Mouse (Mus musculus) right cerebral cortex, postnatal 14 days (tissue): ENCODE measurements around the gene Sapcd2.
"Not testable (repeated sequence)": the region's sequence is repeated elsewhere in the genome, so short reads cannot be mapped to it uniquely, and the experiment has no call there.

Source experiments
- DNase-seq: peaks from one replicate; pipeline ENCODE4 v3.0.0; 2022

The Sapcd2 gene

GRCm38 (mm10) chr2:25373431-25373830 is 1.3 kb downstream of the Sapcd2 start:
- no peak for DNase-seq

GRCm38 (mm10) chr2:25376589-25376988 is 4.5 kb downstream of the Sapcd2 start:
- peak; percentile 61 for DNase-seq

- no peak for DNase-seq
Observed at GRCm38 (mm10) chr2:25384492-25384891, 12.4 kb downstream of the Sapcd2 start.

- no peak for DNase-seq
Observed at GRCm38 (mm10) chr2:25391266-25391665, 19.1 kb downstream of the Sapcd2 start.

GRCm38 (mm10) chr2:25394281-25395221 is 22.4 kb downstream of the Sapcd2 start:
- peak; percentile 41 for DNase-seq

- DNase-seq: no peak
Observed at GRCm38 (mm10) chr2:25395721-25396596, 23.8 kb downstream of the Sapcd2 start, which contains the start of gene Entpd2. Gene Entpd2, plus strand, starts transcription at chr2:25395874.

GRCm38 (mm10) chr2:25396597-25396983 is 24.5 kb downstream of the Sapcd2 start:
- no peak for DNase-seq

- no peak for DNase-seq
Observed at GRCm38 (mm10) chr2:25397010-25397409, 24.9 kb downstream of the Sapcd2 start.

GRCm38 (mm10) chr2:25398065-25398464 is 25.9 kb downstream of the Sapcd2 start:
- no peak for DNase-seq

GRCm38 (mm10) chr2:25399051-25399450 is 26.9 kb downstream of the Sapcd2 start, which contains the start of gene Npdc1:
Gene Npdc1, plus strand, starts transcription at chr2:25399351.
- no peak for DNase-seq

- no peak for DNase-seq
Observed at GRCm38 (mm10) chr2:25400291-25400690, 28.2 kb downstream of the Sapcd2 start.

GRCm38 (mm10) chr2:25400764-25401163 is 28.6 kb downstream of the Sapcd2 start:
- DNase-seq: peak; percentile 47

GRCm38 (mm10) chr2:25402377-25402971 is 30.4 kb downstream of the Sapcd2 start:
- peak; percentile 83 for DNase-seq

- peak; percentile 92 for DNase-seq
Observed at GRCm38 (mm10) chr2:25402972-25403601, 31.0 kb downstream of the Sapcd2 start.

GRCm38 (mm10) chr2:25403994-25404393 is 31.9 kb downstream of the Sapcd2 start:
- DNase-seq: no peak

GRCm38 (mm10) chr2:25408908-25409307 is 36.8 kb downstream of the Sapcd2 start:
- DNase-seq: no peak

GRCm38 (mm10) chr2:25413436-25413835 is 41.3 kb downstream of the Sapcd2 start:
- DNase-seq: not testable (repeated sequence)

GRCm38 (mm10) chr2:25417426-25417825 is 45.3 kb downstream of the Sapcd2 start:
- DNase-seq: no peak

GRCm38 (mm10) chr2:25421896-25422295 is 49.8 kb downstream of the Sapcd2 start:
- DNase-seq: no peak

GRCm38 (mm10) chr2:25422587-25423410 is 50.7 kb downstream of the Sapcd2 start, which contains the start of gene Fut7:
Gene Fut7, plus strand, starts transcription at chr2:25423267.
- DNase-seq: no peak

GRCm38 (mm10) chr2:25423626-25424025 is 51.5 kb downstream of the Sapcd2 start:
- DNase-seq: no peak
